Mouse (Mus musculus) liver, postnatal 0 days (tissue): ENCODE measurements around the gene Slc22a5. TPM values are rescaled to one million over a fixed set of nuclear protein-coding genes. Genes with fewer than 3 reads are reported as not detected.

Source experiments
- ATAC-seq: fragments of 200-750 bp; cut with Nextera tagmentation; 2 replicates; pipeline ENCODE4 v1.8.0; 2017; ENCODE audit warnings: mild to moderate bottlenecking, moderate library complexity
- DNase-seq: peaks from one replicate; pipeline ENCODE4 v3.0.0-alpha.2; 2016
- H3K27ac ChIP-seq: fragments of 300-500 bp; sonication (generic); 2 replicates; pipeline ENCODE4 v1.5.1; 2014; ENCODE audit warnings: antibody characterized with exemption, moderate library complexity, mild to moderate bottlenecking, low read depth
- H3K27me3 ChIP-seq: fragments of 300-500 bp; sonication (generic); 2 replicates; pipeline ENCODE4 v1.6.1; 2014; ENCODE audit warnings: low read length, control low read depth, mixed read lengths; ENCODE audit not compliant: insufficient read depth
- H3K36me3 ChIP-seq: fragments of 300-500 bp; sonication (generic); replicated peaks from 2 replicates; pipeline ENCODE4 v1.6.1; 2014; ENCODE audit warnings: mild to moderate bottlenecking, control low read depth, low read length, moderate library complexity, mixed read lengths; ENCODE audit not compliant: insufficient read depth
- H3K4me1 ChIP-seq: fragments of 300-500 bp; sonication (generic); 2 replicates; pipeline ENCODE4 v1.6.1; 2014; ENCODE audit warnings: antibody characterized with exemption, mild to moderate bottlenecking, control low read depth; ENCODE audit not compliant: insufficient read depth
- H3K4me2 ChIP-seq: fragments of 300-500 bp; sonication (generic); 2 replicates; pipeline ENCODE4 v1.6.1; 2014; ENCODE audit warnings: low read depth, mild to moderate bottlenecking, low read length, moderate library complexity, mixed read lengths
- H3K4me3 ChIP-seq: fragments of 300-500 bp; sonication (generic); 2 replicates; pipeline ENCODE4 v1.5.1; 2014; ENCODE audit warnings: low read depth, low read length
- H3K9ac ChIP-seq: fragments of 300-500 bp; sonication (generic); replicated peaks from 2 replicates; pipeline ENCODE4 v1.6.1; 2014; ENCODE audit warnings: mild to moderate bottlenecking, moderate library complexity
- H3K9me3 ChIP-seq: fragments of 300-500 bp; sonication (generic); 2 replicates; pipeline ENCODE4 v1.6.1; 2016; ENCODE audit warnings: mild to moderate bottlenecking, control low read depth, low read length, mixed read lengths
- CTCF ChIP-seq: sonication (generic); IDR thresholded peaks from 2 replicates; pipeline ENCODE4 v1.5.1; 2016; ENCODE audit warnings: antibody characterized with exemption, low read depth
- EP300 ChIP-seq: IDR thresholded peaks from 2 replicates; pipeline ENCODE4 v1.6.1; 2016; ENCODE audit warnings: antibody characterized with exemption, low read depth, mild to moderate bottlenecking
- WGBS: fragments of 180-500 bp; shearing (Covaris S2); extraction: QIAGEN DNeasy Blood & Tissue Kit; methylation state at CpG from one replicate; pipeline ENCODE4 v1.1.7; 2014; ENCODE audit not compliant: insufficient replicate concordance; 5-methylcytosine and 5-hydroxymethylcytosine counted together
- polyA plus RNA-seq: library from polyadenylated mRNA; unstranded; fragments of >200 nt; fragmentation: Nextera tagmentation; extraction: Ambion mirVana; gene quantifications from 2 replicates; pipeline ENCODE4 v1.2.1, GENCODE M21; 2015

Gene Slc22a5
- polyA plus RNA-seq, 1 experiment from 2014 or later: 7.2 TPM

DNA sequence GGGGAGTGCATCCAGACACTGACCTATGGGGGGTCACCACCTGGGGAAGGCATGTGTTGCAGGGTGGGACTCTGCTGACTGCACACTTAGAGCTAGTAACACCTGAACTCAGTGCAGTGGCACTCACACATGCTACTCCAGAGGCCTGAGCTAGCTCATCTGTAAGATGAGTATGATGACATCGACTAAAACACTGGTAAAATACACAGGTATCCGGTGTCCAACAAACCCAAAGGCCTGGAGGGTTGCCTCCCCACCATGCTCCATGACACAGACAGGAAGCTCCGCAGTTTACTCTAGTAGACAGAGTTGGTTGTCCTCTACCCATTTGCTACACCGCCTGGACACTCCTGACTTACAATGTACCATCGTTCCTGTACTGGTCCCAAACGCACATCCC, 71.9 kb downstream of the Slc22a5 start:
- H3K9ac ChIP-seq: no peak overlapping the region
- no peak overlapping the region for H3K4me2 ChIP-seq
- ATAC-seq (no peak), DNase-seq (no peak)
- no peak for TF ChIP-seq CTCF
- H3K4me1 ChIP-seq: peaks cover 3% of the 10 kb centered on the region; the same call in 1 of the 2 replicates
- no peaks in the 10 kb centered on the region for H3K9me3 ChIP-seq
- H3K4me3 ChIP-seq: no peak overlapping the region
- H3K36me3 ChIP-seq: no peaks in the 10 kb centered on the region
- no peaks in the 10 kb centered on the region for H3K27me3 ChIP-seq
- H3K27ac ChIP-seq: no peak overlapping the region
- 85% methylated on average over 6 of the region's 6 CpGs for WGBS

DNA sequence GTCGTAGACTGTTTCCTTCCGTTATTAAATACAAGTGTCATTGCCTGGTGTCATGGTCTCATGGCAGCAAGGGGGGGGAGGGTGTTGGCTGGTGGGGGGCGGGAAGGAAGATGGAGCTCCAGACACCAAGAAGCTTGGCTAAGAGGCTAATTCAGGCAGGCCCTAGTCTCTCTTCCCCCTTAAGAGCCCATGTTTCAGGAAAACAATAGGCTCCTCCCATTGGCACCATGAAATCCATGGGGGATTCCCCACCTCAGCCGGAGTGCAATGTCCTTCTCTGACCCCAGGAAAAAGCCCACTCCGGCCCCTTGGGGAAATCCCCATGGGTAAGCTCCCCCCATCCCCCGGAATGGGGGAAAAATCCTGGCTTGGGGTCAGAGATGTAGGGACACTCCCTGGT, 72.7 kb downstream of the Slc22a5 start:
- Histone ChIP-seq H3K9ac (no peak overlapping the region), H3K9me3 (no peaks in the 10 kb centered on the region), H3K4me1 (peaks cover 3% of the 10 kb centered on the region; the same call in 1 of the 2 replicates), H3K27ac (no peak overlapping the region), H3K36me3 (no peaks in the 10 kb centered on the region), H3K4me3 (no peak overlapping the region), H3K27me3 (no peaks in the 10 kb centered on the region), H3K4me2 (no peak overlapping the region)
- 53% methylated on average over 6 of the region's 6 CpGs for WGBS
- no peak for ATAC-seq
- DNase-seq: no peak
- TF ChIP-seq EP300: no peak

DNA sequence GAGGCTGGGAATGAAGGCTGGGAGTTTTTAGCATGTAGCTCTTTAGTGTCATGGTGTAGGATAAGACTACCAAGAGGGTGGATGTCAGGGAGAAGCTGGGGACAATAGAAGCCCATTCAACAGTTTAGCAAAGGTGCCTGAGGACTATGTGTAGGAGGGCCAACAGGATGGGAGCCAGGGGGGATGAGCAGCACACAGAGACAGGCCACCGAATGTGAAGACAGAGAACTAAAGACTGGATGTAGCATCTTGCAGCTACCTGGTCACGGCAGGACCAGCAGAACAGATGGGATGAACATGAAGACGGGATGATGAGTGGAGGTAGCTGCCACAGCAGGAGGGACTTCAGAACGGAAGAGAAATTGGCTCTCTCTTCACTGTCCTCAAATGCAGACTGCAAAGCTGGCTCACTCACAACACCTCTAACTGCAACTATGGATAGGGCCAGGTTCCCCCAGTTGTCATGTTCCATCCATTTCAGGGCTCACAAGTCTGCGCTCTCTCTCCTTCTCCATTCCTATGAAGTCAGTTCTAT, 74.6 kb downstream of the Slc22a5 start:
- Histone ChIP-seq H3K4me2 (no peak overlapping the region), H3K27me3 (no peaks in the 10 kb centered on the region), H3K4me3 (no peak overlapping the region), H3K36me3 (no peaks in the 10 kb centered on the region), H3K9ac (no peak overlapping the region), H3K4me1 (peaks cover 3% of the 10 kb centered on the region; the same call in 1 of the 2 replicates), H3K9me3 (no peaks in the 10 kb centered on the region), H3K27ac (no peak overlapping the region)
- WGBS: 76% methylated on average over 5 of the region's 5 CpGs
- ATAC-seq (no peak), DNase-seq (no peak)
- TF ChIP-seq CTCF: no peak
- TF ChIP-seq EP300: no peak

DNA sequence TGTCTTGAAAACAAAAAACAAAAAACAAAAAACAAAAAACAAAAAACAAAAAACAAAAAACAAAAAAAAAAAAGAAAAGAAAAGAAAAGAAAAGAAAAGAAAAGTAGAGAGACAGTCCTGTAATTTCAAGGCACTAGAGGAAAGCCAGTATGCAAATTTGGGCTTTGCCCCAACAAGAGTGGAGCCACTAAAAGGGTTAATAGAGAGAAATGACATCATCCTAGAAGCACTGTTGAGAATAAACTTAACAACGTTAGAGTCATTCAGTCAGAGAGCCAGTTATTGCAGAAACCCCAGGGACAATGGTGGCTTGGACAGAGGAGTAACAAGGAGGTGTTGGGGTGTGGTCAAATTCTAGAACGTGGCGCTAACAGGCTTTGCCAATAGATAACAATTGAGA, 76.7 kb downstream of the Slc22a5 start:
- DNase-seq: no peak
- H3K27me3 ChIP-seq: no peaks in the 10 kb centered on the region
- H3K9ac ChIP-seq: no peak overlapping the region
- H3K36me3 ChIP-seq: no peaks in the 10 kb centered on the region
- H3K4me2 ChIP-seq: no peak overlapping the region
- no peak for ATAC-seq
- H3K9me3 ChIP-seq: no peaks in the 10 kb centered on the region
- no peak for TF ChIP-seq CTCF
- TF ChIP-seq EP300: no peak
- H3K4me1 ChIP-seq: peaks cover 6% of the 10 kb centered on the region; the same call in 1 of the 2 replicates
- H3K27ac ChIP-seq: no peak overlapping the region
- no peak overlapping the region for H3K4me3 ChIP-seq
- WGBS: 56% methylated on average over 3 of the region's 3 CpGs

Other genes with a start within 250 kb of the Slc22a5 start
- 9.7 and 11.1 TPM in 2 replicates for gene Rad50, start 184.3 kb downstream of the Slc22a5 start, polyA plus RNA-seq
- not detected in 2 replicates for gene Il5, start 170.9 kb downstream of the Slc22a5 start, polyA plus RNA-seq
- 22.0 and 24.5 TPM in 2 replicates for gene Irf1, start 121.6 kb downstream of the Slc22a5 start, polyA plus RNA-seq
- gene Gm17334, start 118.5 kb downstream of the Slc22a5 start, polyA plus RNA-seq: 0.12 and 0.23 TPM in 2 replicates
- gene Gm12216, start 32.4 kb downstream of the Slc22a5 start, polyA plus RNA-seq: 1.1 and 1.5 TPM in 2 replicates
- gene Slc22a21, start 88.7 kb upstream of the Slc22a5 start, polyA plus RNA-seq: 0.90 and 1.3 TPM in 2 replicates
- gene Slc22a4, start 136.4 kb upstream of the Slc22a5 start, polyA plus RNA-seq: 12.9 and 13.4 TPM in 2 replicates
- gene Pdlim4, start 177.4 kb upstream of the Slc22a5 start, polyA plus RNA-seq: 4.0 TPM in 2 replicates
- gene P4ha2, start 208.4 kb upstream of the Slc22a5 start, polyA plus RNA-seq: 2.4 and 2.7 TPM in 2 replicates